Mouse (Mus musculus) hindbrain, embryonic 14.5 days (tissue): ENCODE results near the gene Phf19. TPM values are rescaled to one million over a fixed set of nuclear protein-coding genes. Genes with fewer than 3 reads are reported as not detected.

ENCODE experiments used
- ATAC-seq: fragments of 200-750 bp; cut with Nextera tagmentation; 2 replicates; pipeline ENCODE4 v1.8.0; 2017; ENCODE audit warnings: moderate number of reproducible peaks, mild to moderate bottlenecking, moderate TSS enrichment, moderate library complexity; ENCODE audit not compliant: low FRiP score
- DNase-seq: peaks from one replicate; pipeline ENCODE4 v3.0.0-alpha.2; 2015; ENCODE audit warnings: low spot score
- H3K27ac ChIP-seq: fragments of 300-500 bp; sonication (generic); 2 replicates; pipeline ENCODE4 v1.5.1; 2014; ENCODE audit warnings: mild to moderate bottlenecking, moderate library complexity
- H3K27me3 ChIP-seq: fragments of 300-500 bp; sonication (generic); 2 replicates; pipeline ENCODE4 v1.6.1; 2014; ENCODE audit warnings: mild to moderate bottlenecking, low read length, mixed read lengths; ENCODE audit not compliant: control insufficient read depth, insufficient read depth
- H3K36me3 ChIP-seq: fragments of 300-500 bp; sonication (generic); replicated peaks from 2 replicates; pipeline ENCODE4 v1.6.1; 2014; ENCODE audit not compliant: control insufficient read depth, insufficient read depth
- H3K4me1 ChIP-seq: fragments of 300-500 bp; sonication (generic); replicated peaks from 2 replicates; pipeline ENCODE4 v1.6.1; 2014; ENCODE audit warnings: antibody characterized with exemption, low read length, mixed read lengths; ENCODE audit not compliant: control insufficient read depth, insufficient read depth
- H3K4me2 ChIP-seq: fragments of 300-500 bp; sonication (generic); replicated peaks from 2 replicates; pipeline ENCODE4 v1.6.1; 2014; ENCODE audit warnings: mild to moderate bottlenecking, moderate library complexity
- H3K4me3 ChIP-seq: fragments of 300-500 bp; sonication (generic); replicated peaks from 2 replicates; pipeline ENCODE4 v1.5.1; 2014; ENCODE audit warnings: mild to moderate bottlenecking, low read length
- H3K9ac ChIP-seq: fragments of 300-500 bp; sonication (generic); 2 replicates; pipeline ENCODE4 v1.6.1; 2014
- H3K9me3 ChIP-seq: fragments of 300-500 bp; sonication (generic); 2 replicates; pipeline ENCODE4 v1.6.1; 2016; ENCODE audit warnings: low read length; ENCODE audit not compliant: control insufficient read depth
- WGBS: fragments of 180-500 bp; shearing (Covaris S2); extraction: QIAGEN DNeasy Blood & Tissue Kit; methylation state at CpG from one replicate; pipeline ENCODE4 v1.1.7; 2014; 5-methylcytosine and 5-hydroxymethylcytosine counted together
- polyA plus RNA-seq: library from polyadenylated mRNA; unstranded; fragments of >200 nt; fragmentation: Nextera tagmentation; extraction: Ambion mirVana; gene quantifications from 2 replicates; pipeline ENCODE4 v1.2.1, GENCODE M21; 2014

The Phf19 gene
- polyA plus RNA-seq, 1 experiment from 2014 or later: 1.8 TPM

DNA sequence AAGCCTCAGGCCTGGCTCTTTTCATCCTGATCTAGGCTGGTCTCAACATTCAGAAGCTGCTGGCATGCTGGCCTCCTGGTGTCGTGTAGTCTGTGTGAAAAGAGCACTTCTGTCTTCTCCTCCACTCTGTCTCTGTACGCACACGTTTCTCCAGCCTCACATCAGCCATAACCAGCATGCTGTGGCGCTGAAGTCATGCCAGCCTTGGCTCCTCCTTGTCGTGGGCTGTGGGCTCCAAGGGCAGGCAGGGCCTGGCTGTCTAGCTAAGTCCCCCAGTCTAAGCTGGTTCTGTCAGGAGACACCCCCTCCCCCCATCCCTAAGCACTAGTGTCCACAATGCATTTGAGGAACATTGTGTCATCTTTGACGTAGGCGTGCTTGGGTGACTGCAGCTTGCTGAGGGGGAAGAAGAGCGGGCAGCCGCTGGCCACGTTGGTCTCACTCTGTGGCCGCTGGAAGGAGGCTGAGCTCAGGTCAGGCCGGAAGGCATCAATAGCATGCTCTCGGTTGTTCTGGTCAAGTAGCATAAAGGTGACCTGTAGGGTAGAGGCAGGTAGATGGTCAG lies 29.8 kb upstream of the Phf19 start:
- Histone ChIP-seq H3K9ac (no peak overlapping the region), H3K27ac (no peak overlapping the region), H3K4me2 (no peak overlapping the region), H3K27me3 (no peaks in the 10 kb centered on the region), H3K9me3 (no peaks in the 10 kb centered on the region), H3K4me1 (peaks cover under 1% of the 10 kb centered on the region; the same call in 1 of the 2 replicates), H3K4me3 (no peak overlapping the region), H3K36me3 (no peaks in the 10 kb centered on the region)
- DNase-seq: no peak
- 84% methylated on average over 13 of the region's 13 CpGs for WGBS
- ATAC-seq: no peak

DNA sequence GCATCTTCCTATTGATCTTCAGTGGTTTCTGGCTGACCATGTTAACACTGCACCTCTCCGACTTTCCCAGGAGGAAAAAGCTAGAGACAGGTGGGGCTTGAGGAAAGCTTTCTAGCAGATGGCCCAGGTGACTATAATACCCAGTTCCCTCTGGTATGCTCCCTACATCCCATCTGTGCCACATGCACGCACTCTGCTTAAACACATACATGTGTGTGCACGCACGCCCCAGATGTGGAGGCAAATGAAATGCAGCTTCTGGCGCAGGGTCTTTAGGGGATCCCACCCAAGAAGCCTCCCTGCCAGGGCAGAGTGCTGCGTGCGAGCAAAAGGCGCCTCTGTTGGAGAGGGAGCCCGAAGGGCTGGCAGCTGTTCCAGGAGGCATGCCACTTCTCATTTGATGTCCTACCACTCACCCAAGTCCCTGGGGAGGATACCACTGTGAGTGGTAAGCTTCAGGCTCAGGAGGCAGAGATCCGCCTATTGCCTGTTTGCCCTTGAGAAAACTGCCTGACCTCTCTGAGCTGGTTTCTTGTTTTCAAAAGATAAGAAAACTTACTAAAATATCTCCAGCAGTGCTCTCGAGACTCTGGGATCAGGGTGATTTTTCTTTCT lies 27.3 kb upstream of the Phf19 start:
- H3K27ac ChIP-seq: no peak overlapping the region
- 67% methylated on average over 11 of the region's 11 CpGs for whole genome bisulfite sequencing
- no peak for ATAC-seq

DNA sequence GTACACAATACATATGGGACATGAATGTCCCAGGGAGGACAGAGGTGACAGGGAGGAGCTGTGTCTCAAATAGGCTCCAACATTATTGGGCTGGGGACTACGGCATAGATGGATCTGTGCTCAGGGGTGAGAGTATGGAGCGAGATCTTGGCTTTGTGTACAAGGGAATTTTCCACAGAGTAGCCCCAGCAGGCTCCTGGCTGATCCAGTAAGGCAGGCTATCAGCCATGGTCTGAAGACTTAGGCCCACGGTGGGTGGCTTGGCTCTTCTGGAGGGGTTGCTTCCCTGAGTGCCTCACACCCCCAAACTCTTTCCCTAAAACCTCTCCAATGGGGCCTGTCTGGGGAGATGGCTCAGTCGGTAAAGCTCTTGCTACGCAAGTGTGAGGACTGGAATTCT lies 26.4 kb upstream of the Phf19 start:
- Histone ChIP-seq H3K9ac (no peak overlapping the region), H3K9me3 (no peaks in the 10 kb centered on the region), H3K36me3 (no peaks in the 10 kb centered on the region), H3K4me3 (no peak overlapping the region), H3K27me3 (no peaks in the 10 kb centered on the region), H3K4me1 (0 out of 2 replicates have a peak, but pooled peaks cover 2% of the 10 kb centered on the region), H3K27ac (no peak overlapping the region), H3K4me2 (no peak overlapping the region)
- no peak for DNase-seq
- WGBS: 79% methylated on average over 5 of the region's 5 CpGs
- ATAC-seq: no peak

More for the DNA sequence above, 27.3 kb upstream of the Phf19 start:
- no peak overlapping the region for H3K4me3 ChIP-seq
- H3K27me3 ChIP-seq: no peaks in the 10 kb centered on the region
- no peak for DNase-seq
- no peak overlapping the region for H3K4me2 ChIP-seq
- H3K4me1 ChIP-seq: peaks cover 2% of the 10 kb centered on the region; the same call in 1 of the 2 replicates
- H3K36me3 ChIP-seq: no peaks in the 10 kb centered on the region
- H3K9me3 ChIP-seq: no peaks in the 10 kb centered on the region
- no peak overlapping the region for H3K9ac ChIP-seq

DNA sequence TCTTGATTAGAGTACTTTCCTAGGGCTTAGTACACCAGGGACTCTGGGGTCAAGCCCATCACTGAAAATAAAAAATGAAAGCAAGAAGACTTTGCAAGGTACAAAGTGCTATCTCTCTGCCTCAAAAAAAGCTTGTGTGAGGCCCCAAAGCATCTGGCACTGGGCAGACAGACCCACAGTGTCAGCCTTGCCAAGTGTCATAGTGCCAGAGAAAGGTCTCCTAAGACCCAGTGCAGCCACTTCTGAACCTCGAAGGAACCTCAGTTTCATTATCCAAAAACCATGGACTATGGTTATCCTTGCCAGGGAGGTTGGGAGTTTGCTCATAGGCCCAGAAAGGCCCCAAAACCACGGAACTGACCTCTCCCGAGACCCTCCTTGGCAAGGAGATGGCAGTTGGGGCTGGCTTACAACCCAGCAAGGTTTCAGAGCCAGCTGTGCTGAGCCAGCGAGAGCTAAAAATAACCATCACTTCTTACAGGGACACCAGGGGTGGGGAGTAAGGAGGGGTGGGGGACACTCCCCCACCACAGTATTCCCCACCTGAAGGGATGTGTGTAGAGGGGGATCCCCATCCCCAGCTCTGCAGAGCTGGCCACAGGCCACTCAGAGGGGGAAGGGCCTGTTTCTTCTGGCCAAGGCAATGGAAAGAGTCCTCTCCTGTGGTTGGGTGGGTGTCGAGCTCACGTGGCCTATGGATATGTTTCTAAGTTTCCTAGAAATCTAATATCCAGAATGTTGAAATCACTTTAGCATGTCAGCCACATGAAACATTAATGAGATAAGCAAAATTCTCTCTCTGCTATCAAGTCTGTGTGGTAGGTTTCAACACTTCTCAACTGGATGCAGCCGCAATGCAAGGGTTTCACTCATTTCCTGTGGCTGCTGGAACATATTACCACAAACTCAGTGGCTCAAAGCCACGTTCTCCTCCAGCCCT lies 24.7 kb upstream of the Phf19 start:
- H3K9ac ChIP-seq: no peak overlapping the region
- 71% methylated on average over 8 of the region's 8 CpGs for WGBS
- H3K4me2 ChIP-seq: no peak overlapping the region
- no peaks in the 10 kb centered on the region for H3K27me3 ChIP-seq
- H3K4me3 ChIP-seq: no peak overlapping the region
- DNase-seq (no peak), ATAC-seq (no peak)
- no peaks in the 10 kb centered on the region for H3K36me3 ChIP-seq
- no peak overlapping the region for H3K27ac ChIP-seq
- no peaks in the 10 kb centered on the region for H3K9me3 ChIP-seq
- 0 out of 2 replicates have a peak, but pooled peaks cover 2% of the 10 kb centered on the region for H3K4me1 ChIP-seq

DNA sequence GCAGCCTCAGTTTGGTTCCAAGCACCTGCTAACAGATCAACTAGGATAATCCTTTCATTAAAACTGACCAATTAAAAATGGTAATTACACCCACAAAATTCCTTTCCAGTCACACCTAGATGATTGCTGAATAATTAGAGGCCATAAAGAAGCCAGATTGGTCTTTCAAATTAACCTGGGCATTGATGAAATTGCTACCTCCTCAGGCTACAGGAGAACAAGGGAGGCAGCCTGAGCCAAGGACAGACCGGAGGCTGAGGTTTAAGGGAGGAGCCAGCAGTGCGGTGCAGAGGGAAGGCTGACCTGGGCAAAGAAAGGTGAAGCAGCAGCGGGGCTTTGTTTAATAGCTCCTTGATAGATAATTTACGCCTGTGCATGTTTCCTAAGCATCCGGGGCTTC lies 23.6 kb upstream of the Phf19 start:
- 55% methylated on average over 5 of the region's 5 CpGs for WGBS

DNA sequence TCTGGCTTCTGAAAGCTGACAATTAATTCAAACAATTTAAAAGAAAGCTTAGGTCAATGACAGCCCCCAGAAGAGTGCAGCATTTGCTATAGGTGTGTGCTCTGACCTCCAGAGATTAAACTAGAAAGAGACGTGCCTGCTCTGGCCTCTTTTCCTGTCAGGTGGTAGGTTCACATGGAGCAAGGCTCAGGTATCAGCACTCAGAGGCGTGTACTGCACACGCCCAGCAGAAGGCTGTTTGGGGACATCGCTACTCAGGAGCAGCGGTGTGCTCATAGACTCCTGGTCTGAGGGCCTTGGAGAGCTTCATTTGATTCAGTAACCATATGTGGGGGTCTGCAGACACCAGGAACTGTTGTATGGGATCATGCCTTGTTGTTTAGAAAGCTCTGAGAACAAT lies 13.5 kb upstream of the Phf19 start:
- H3K4me1 ChIP-seq: no peaks in the 10 kb centered on the region
- no peak for ATAC-seq
- 89% methylated on average over 5 of the region's 5 CpGs for WGBS
- H3K36me3 ChIP-seq: no peaks in the 10 kb centered on the region
- H3K9ac ChIP-seq: no peak overlapping the region
- H3K27me3 ChIP-seq: no peaks in the 10 kb centered on the region
- DNase-seq: no peak
- no peaks in the 10 kb centered on the region for H3K9me3 ChIP-seq
- H3K4me3 ChIP-seq: no peak overlapping the region
- no peak overlapping the region for H3K27ac ChIP-seq
- H3K4me2 ChIP-seq: no peak overlapping the region

More for the DNA sequence above, 23.6 kb upstream of the Phf19 start:
- no peak overlapping the region for H3K4me3 ChIP-seq
- DNase-seq: no peak
- H3K4me1 ChIP-seq: 0 out of 2 replicates have a peak, but pooled peaks cover 2% of the 10 kb centered on the region
- no peaks in the 10 kb centered on the region for H3K9me3 ChIP-seq
- no peak overlapping the region for H3K27ac ChIP-seq
- no peak overlapping the region for H3K9ac ChIP-seq
- H3K4me2 ChIP-seq: no peak overlapping the region
- no peaks in the 10 kb centered on the region for H3K36me3 ChIP-seq
- H3K27me3 ChIP-seq: no peaks in the 10 kb centered on the region
- ATAC-seq: no peak

DNA sequence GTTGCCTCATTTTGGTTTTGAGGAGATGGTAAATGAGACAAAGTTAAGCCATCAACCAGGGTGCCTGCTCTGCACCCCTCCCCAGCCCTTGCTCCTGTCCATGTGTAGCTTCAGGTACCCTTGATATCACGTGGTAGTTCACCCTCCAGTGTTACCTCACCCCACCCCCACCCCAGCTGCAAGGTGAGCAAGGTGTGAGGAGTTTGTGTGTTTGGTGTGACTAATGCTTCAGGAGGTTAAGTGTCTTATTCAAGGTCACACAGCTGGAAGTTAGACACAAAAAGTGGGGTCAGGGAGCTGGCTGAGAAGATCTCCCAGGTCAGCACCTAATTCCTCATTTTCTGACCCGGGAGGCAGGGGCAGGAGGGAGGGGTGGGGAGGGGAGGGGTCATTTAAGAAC lies 8.9 kb upstream of the Phf19 start:
- Histone ChIP-seq H3K4me1 (no peaks in the 10 kb centered on the region), H3K4me3 (no peak overlapping the region), H3K4me2 (no peak overlapping the region), H3K9me3 (no peaks in the 10 kb centered on the region), H3K9ac (no peak overlapping the region), H3K36me3 (no peaks in the 10 kb centered on the region), H3K27ac (no peak overlapping the region), H3K27me3 (no peaks in the 10 kb centered on the region)
- WGBS: 29% methylated on average over 2 of the region's 2 CpGs
- ATAC-seq (no peak), DNase-seq (no peak)

DNA sequence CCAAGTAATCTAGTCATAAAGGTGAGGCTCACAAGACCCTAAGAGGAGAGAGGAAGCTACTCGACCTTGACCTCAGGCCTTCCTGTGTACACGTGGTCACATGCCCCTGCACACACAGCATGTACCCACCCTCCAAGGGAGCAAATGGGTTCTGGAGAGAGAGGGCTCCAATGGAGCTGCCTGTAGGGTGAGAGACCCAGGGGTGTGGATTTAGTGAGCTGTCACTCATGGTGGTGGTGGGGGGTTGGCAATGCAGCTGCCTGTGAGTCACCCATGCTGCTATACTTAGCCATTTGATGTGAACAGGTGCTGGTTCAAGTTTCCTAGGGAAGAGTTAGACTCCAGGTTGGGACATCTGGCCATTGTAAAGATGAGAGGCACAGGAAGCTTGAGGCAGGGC lies 6.3 kb upstream of the Phf19 start:
- Histone ChIP-seq H3K4me3 (no peak overlapping the region), H3K36me3 (no peaks in the 10 kb centered on the region), H3K4me1 (no peaks in the 10 kb centered on the region), H3K9me3 (no peaks in the 10 kb centered on the region), H3K27ac (no peak overlapping the region), H3K4me2 (no peak overlapping the region), H3K27me3 (no peaks in the 10 kb centered on the region), H3K9ac (no peak overlapping the region)
- ATAC-seq: no peak
- WGBS: 67% methylated on average over 2 of the region's 2 CpGs
- no peak for DNase-seq

DNA sequence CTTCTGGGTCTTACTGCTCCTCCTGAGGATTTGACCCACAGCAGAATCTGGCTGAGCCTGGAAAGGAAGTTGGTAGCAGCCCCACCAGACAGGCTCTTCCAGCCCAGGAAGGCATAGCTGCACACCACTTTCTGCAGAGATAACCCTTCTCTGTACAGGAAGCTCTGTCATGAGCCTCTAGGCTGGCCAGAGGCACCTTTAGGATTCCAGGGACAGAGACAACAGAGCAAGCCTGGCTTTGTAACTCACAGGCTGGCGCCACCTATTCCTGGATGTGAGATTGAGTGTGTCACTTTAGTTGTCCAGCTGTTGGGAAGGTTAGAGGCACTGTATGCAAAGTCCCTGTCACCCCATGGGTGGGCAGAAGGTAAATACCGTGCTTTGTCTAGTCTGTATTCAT lies 1.3 kb upstream of the Phf19 start:
- H3K9ac ChIP-seq: no peak overlapping the region
- ATAC-seq (no peak), DNase-seq (no peak)
- no peak overlapping the region for H3K4me2 ChIP-seq
- H3K4me3 ChIP-seq: no peak overlapping the region
- no peak overlapping the region for H3K27ac ChIP-seq
- H3K9me3 ChIP-seq: no peaks in the 10 kb centered on the region
- 47% methylated on average over 2 of the region's 2 CpGs for WGBS
- H3K36me3 ChIP-seq: no peaks in the 10 kb centered on the region
- peaks cover 21% of the 10 kb centered on the region for H3K27me3 ChIP-seq
- 0 out of 2 replicates have a peak, but pooled peaks cover 6% of the 10 kb centered on the region for H3K4me1 ChIP-seq
